Mouse (Mus musculus) bone marrow, adult 2 months (tissue): ENCODE results near the gene Vars2.

ENCODE experiments used
- CTCF ChIP-seq: fragments of 200-500 bp; IDR thresholded peaks from 2 replicates; pipeline ENCODE4 v1.5.1; 2011; ENCODE audit warnings: low read length, control low read depth; ENCODE audit not compliant: control insufficient read depth, insufficient read depth
- POLR2A ChIP-seq: fragments of 200-500 bp; IDR thresholded peaks from 2 replicates; pipeline ENCODE4 v1.6.1; 2011; ENCODE audit warnings: low read depth, mild to moderate bottlenecking, control low read depth, low read length, borderline replicate concordance; ENCODE audit not compliant: control insufficient read depth

GRCm38 (mm10) chr17:35701978-35702461 is 34.6 kb upstream of the Vars2 start:
- TF ChIP-seq POLR2A (no peak), CTCF (no peak)
